Mouse (Mus musculus) mouse trophoblast stem cell (cell line): ENCODE measurements at regions not wholly inside any gene's neighbourhood (a gene's known extent, or its start where the extent isn't known, plus 50 kb on each side); places are given as distances from the start of the nearest gene placed in this dataset.

Experiments used
- in situ Hi-C, 2 experiments: fragments of 300-500 bp; cut with MseI, MboI; formaldehyde crosslinking; loops; 2 replicates in 1 of 2; 3 replicates in 1 of 2; pipeline ENCODE4 v1.15.1; 2025

DNA sequence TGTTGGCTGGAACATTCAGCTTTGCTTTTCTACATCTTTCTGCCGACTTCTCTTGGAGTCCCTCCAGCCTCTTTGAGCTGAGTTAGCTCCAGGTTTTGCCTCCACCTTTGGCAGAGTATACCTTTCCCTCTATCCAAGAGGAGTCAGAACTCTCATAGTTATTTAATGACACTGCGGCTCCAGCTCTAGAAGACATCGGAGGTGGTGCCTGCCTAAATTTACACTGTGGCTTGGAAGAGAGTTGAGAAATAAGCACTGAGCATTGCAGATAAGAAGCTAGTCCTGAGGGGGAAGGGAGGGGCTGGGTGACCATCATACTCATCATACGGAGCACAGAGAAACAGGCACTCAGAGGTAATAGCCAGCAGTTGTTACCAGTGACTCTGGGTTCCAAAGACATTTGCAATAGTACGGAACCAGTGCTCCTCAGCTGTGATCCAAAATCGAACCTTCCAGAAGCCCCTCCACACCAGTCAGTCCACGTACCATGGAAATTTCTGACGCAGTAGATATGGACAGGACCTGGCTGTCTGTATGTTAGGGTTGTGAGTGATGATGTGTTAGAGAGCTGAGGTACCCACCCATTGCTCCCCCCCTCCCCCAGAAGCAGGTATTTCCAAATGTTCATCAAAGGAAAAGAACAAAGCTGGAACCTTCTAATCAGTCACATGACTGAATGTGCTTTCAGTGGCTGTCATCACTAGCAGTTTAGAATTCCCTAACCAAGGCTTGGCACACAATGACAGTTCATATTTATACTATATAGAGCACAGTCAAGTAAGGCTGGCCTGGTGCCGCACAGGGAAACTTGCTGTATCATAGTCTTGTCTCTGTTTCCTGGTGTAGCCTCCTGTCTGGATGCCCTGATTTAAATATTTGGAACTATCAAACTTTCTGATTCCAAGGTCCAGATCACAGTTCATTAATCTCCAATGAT is 120.2 kb upstream of the Mpp6 start:
- in situ Hi-C loops = no loop called here

DNA sequence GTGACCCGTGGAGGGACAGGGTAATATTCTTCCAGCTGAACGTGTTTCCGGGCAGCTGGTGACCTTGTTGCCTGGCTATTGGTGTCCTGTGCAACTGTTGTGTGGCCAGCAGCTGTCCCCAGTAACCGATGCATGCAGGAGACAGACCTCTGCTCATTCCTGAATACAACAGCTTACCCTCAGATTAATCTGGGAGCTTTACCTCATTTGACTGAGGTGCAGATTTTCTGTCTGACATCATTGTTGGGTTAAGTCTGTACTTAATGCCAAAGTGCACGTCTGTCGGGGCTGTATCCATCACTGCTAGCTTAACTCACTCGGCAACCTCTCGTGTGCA is 119.6 kb upstream of the Mpp6 start:
- in situ Hi-C loops = no loop called here

DNA sequence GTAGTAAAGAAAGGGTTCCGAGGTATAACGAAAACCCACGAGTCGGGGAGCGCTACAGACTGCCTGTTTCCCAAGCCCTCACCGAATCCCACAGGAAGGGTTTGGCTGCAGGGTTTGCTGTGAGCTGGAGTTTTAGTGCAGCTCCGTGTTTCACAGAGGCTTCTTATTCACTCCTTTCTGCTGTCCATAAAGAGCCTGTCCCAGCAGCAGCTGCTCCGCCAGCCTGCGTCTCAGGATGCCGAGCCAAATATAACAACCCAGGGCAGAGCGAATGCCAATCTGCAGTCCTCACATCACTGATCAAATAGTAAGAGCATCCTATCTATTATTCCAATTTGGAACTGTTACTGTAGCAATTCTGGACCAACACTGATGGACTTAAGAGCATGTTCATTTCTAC is 110.7 kb upstream of the Mpp6 start:
- in situ Hi-C loops = no loop called here

DNA sequence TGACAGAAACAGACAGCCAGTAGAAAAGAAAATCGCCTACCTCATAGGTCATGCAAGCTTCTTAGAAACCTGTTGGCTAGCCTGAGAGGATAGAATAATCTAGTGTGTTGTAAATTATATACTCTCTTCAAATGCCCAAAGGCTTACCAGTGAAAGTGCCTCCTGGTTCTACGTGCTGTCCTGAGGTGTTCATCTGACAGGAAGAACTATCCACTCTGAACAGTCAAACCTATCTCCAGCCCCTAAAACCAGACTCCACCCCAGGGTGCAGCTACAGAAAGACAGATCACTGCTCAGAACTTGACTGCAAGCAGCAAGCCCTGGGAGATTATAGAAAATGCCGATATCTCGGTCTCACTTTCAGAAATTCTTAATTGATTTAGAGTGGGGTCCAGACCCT is 102.0 kb upstream of the Mpp6 start:
- in situ Hi-C loops = no loop called here

DNA sequence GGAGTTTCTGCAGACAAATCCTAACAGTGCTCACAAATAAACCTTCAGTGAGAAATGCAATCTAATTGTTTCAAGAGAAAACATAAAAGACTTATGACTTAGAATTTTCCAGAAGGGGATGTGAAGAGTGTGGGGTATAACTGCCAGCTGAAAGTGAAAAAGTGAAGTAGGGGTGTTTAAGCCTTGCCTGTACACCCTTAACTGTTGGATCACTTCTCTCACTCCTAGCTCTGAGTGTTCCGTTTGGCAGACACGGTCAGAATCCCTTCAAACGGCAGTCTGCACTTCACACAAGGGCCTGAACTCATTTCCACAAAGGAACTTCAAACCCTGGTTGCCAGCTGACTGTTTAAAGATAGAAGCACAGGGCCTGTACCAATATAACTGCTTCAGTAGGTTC is 101.2 kb upstream of the Mpp6 start:
- in situ Hi-C loops = no loop called here

DNA sequence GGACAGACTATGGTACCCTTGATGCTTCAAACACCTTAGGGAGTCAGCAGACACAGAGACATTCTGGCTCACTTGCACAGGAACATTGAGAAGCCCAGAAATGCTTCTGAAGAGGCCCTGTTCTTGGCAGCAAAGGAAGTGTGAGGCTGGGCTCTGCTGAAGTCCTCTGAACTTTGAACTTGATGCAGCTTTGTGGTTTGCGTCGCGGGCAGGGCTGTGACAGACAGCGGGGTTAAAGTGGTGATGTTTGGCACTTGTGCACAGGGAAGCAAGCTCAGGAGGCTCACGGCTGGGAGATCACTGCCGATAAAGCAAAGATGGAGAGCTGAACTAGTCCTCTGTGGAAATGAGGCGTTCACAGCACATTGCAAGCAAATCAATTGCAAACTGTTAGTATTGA is 100.7 kb upstream of the Mpp6 start:
- in situ Hi-C loops = no loop called here

DNA sequence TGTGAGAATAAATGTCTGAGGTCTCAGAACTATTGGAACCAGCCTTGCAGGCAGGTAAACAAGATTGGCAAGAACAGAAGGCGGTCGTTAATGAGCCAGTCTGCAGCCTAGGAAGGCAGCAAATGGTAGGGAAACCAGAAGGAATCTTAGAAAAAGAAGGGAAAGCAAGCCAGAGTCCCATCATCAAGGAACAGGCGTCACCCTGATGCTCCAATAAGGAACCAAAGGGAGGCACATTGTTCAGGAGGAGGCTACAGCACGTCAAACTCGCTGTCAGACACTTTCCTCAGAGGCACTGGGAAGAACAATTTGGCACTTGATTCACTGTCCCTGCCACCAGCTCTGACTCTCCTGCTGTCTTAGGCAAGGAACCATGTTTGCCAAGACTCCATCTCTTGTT is 100.2 kb upstream of the Mpp6 start:
- in situ Hi-C loops = no loop called here

DNA sequence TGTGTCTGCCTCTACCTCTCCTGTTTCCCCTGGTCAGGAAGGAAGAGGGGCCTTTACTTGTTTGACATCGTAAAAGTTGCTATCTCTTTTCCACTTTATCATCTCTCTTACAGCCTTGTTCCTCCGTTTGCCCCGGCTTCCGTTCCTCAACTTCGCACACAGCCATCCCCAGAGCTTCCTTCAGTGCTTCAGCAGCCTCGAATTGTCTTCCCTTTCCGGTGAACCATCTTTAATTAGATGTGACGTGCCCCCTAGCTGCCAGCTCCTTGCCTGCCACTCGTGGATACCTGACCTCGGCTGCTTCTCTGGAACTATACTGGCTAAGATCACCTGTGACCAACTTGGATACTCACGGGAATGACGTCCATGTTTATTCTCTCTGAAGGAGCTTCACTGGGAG is 99.0 kb upstream of the Mpp6 start:
- in situ Hi-C loops = no loop called here

DNA sequence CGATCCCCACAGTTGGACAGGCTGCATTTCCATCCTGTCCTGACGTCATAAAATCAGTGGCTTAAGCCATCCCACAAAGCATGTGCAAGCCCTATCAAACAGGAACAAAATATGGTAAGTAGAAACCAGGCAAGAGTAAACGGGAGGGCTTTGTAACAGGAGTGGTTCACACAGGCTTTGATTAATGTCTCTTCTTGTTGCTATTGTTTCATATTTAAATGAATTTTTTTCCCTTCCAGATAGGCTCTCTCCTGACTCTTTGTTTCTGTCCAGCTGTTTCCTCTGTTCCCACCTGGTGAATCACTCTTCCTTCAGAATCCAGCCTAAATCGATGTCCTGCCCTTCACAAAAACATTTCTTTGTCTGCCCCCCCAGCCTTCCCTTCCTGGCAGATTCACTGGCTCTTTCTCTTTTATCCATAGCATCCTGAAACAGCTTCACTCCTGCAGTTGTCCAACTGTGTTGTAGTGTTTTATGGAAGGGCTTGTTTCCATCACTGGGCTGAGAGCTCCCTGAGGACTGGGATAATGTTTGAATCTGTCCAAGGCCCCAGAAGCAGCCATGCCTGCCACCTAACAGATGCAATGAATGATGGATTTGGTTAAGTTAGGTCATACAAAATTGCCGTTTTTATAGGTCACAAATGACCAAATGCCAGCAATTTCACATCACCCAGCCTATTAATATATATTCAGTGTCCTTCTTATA is 98.1 kb upstream of the Mpp6 start:
- in situ Hi-C loops = no loop called here

DNA sequence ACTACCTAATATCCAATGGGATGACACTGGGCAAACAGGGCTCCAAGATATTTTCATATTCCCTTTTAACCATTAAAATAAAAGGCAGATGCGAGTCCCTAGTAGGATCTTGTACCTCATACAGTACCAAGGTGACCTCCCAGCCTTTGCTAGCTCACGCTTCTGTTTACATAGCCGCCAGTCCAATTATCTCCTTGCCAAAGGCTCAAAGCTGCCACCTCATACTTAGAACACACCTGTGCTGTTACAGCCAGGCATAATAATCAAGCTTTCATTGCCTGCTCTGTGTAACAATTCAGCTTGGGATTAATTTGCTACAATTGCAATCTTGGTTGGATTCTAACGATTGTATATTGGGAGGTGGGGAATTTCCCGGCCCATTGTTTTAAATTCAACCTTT is 97.0 kb upstream of the Mpp6 start:
- in situ Hi-C loops = no loop called here

DNA sequence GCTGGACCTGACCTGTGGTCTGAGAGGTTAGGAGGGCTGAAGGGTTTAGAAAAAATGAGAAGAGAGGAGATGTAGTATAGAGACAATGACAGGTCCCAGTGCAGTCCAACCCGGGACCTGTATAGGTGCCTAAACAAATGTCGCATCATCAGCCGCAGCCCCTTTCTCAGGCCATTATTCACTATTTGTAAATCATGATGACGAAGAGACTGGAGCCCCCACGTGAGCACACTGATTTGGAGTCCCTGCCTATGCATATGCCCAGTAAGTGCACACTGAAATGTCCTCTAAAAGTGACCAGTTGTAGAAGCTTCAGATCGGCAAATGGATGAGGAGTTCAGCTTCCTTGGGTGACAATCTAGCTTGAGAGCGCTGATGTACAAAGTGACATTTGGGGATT is 96.2 kb upstream of the Mpp6 start:
- in situ Hi-C loops = no loop called here

DNA sequence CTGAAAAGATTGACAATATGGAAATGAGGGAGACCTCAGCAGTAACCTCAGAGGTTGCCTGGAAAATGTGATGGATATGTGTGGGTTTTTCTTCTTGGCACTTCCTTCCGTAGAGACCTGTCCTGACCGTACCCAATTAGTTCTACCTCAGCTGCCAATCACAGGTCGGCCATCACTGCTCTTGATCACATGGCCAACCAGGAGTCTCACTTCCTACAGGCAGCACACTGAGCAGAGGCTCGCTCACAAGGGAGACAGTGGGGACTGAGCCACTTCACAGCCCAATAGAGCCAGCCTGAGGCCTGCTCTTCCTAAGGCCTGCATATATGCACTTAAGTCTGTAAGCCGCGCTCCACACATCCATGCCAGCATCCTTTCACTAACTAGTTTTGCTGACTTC is 82.1 kb upstream of the Mpp6 start:
- in situ Hi-C loops = no loop called here

DNA sequence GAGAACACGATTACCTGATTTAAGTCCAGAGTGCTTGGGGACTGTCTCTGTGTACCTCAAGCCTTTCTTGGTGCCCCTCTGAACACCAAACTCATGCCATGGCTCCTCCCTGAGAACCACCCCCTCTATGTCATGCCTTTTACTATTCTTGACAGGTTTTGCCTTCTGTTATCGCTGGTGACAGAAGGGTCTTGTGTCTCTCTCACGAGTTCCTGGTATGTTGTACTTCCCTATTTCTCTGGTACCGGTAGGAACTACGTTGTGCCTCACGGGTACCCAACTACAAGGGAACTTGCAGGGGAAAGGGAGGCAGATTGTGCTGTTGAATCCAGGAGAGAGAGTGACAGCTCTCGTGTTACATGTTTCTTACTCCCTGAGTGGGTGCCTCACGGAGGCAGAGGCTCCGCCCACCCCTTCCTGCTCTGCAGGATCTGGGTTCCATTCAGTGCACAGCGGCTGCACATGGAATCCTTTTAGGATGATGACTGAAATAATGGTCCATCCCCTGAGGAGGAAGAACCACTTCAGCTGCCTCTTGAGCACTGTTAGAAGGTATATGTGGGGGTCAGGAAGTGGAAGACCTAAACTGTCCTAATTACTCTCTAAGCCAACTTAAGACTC is 80.0 kb upstream of the Mpp6 start:
- in situ Hi-C loops = no loop called here

DNA sequence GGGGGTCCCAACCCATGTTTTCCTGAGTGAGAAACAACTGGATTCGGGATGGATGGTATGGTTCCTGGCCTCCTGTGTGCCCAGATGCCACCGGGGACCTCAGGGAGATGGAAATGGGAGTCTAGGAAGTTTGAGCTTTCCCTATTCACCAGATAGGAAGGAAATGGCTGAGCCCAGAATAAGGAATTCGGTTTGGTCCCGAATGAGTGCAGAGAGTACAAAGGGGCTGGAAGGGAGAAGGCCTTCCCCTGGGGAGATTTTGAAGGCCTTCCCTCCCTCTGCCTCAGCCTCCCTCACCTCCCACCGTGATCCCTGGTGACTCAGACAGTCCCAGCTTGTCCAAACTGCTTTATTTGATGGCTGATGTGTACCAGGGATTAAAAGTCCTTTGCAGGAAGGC is 78.7 kb upstream of the Mpp6 start:
- in situ Hi-C loops = no loop called here

DNA sequence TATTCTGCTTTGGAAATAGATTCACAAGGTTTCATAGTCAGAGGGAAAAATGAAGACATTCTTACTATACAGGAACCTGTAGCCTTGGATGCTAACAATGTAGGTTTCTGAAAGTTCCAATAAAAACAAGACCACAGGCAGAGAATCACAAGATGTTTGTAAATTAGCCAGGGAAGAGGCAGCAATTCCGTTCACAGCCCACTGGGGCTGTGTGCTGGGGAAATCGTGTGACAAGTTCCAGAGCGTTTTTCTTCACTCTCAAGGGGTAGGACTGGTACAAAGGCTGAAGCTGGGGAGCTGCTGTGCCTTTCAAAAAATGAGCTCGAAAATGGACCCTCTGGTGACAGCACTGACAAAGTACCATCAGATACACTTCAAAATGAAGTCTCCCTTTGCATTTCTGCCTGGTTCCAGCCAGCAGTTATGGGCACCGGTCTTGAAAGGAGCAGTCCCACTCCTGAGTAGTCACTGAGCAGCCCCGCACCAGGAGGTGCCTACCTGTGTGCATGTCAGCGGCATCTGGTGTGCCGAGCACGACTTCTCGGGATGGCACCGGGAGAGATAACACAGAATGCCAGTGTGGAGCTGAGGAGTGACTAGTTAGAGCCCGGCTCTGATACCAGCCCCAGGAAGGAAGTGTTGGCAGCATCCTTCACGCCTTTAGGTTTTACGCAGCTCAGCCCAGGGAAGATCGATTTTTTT is 77.0 kb upstream of the Mpp6 start:
- in situ Hi-C loops = no loop called here

DNA sequence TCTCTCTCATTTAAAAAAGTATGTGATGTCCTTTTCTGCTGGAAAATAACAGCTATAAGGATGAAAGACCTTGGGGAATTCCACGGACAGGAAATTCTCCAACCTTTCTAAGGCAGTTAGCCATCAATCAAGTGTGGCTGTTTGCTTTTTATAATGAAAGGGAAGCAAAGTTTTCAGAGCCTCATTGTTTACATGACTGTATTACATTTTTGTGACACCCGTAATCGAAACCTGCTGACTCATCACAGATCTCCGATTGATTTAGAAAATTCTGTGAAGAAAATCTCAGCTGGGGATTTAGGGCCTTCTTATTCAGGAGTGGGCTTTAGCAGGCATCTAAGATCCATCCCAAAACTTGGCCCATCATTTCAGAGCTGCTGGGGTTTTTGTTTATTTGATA is 72.4 kb upstream of the Mpp6 start:
- in situ Hi-C loops = no loop called here

DNA sequence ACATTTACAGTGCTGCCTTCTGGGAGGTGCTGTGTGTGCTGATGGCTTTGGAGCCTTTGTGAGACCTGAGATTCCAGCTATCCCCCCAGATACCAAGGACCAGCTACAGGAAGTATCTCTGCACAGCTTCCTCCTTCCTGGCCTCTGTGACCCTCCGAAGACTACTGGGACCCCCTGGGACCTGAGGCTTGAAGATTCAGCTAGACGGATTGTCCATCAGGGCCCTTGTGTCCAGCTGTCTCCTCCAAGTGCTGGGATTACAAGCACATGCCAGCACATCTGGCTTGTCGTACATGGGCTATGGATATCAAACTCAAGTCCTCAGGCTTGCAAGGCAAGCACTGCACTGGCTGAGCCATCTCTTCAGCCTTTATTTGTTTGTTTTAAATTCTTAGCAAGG is 71.7 kb upstream of the Mpp6 start:
- in situ Hi-C loops = no loop called here

DNA sequence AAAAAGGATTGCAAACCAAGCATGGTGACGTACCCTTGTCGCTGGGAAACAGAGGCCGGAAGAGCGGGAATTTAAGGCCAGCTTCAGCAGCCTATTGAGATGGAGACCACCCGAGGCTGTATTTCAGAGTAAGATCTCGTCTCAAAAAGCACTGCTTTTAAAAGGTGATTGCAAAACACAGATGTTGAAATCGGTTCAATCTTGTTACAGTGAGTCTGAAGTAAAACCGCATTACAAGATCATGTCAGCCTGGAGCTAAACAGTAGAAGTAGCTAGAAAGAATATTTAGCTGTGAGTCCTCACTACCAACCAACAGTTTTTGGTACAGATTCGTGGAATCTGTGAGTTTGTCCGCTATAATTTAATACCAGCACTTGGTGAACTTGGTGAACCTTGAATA is 69.0 kb upstream of the Mpp6 start:
- in situ Hi-C loops = no loop called here

DNA sequence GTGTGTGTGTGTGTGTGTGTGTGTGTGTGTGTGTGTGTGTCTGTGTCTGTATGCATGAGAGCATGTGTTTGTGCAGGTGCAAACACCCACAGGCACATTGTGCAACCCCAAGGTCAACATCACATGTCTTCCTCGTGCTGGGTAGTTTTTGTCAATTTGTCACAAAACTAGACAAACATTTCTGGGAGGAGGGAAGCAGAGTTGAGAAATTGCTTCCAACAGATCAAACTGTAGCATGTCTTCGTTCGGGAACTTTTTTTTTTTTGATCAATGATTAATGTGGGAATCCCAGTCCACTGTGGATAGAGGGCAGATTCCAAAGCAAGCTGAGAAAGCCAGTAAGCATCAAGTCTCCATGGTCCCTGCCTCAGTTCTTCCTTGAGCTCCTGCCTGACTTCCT is 67.9 kb upstream of the Mpp6 start:
- in situ Hi-C loops = no loop called here

DNA sequence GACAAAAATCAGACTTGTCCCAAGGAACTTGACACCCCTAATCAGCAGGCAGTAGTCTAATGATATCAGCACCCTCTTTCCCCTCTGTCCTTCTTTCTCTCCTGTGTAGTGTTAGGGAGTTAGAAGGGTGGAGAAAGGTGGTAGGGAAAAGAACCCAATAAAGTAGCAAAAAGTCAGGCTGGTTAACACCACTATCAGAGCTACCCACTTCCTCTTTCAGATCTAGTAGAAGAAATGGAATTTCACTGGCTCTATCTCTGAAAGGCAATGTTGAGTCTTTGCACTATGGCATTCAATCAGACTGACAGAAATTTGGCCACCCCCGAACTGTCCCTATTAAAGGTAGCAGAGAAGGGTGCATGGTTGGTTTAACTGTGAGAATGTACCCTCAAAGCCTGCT is 65.9 kb upstream of the Mpp6 start:
- in situ Hi-C loops = no loop called here

DNA sequence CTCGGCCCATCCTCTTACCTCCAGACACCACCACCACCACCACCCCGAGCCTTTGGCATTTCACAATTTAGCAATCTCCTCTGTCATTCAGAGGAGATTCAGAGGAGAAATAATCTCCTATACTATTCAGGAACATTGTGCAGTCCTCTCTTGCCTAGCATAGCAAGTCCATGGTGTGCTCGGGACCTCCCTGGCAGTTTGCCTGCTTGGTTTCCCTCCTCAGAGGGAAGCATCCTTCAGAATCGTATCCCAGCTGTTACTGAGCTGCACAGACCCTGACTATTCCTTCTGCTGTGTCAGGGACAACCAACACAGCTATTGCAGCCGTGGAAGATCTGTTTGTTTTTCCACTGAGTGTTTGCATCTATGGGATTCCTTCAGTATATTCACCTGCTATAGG is 63.3 kb upstream of the Mpp6 start:
- in situ Hi-C loops = no loop called here

DNA sequence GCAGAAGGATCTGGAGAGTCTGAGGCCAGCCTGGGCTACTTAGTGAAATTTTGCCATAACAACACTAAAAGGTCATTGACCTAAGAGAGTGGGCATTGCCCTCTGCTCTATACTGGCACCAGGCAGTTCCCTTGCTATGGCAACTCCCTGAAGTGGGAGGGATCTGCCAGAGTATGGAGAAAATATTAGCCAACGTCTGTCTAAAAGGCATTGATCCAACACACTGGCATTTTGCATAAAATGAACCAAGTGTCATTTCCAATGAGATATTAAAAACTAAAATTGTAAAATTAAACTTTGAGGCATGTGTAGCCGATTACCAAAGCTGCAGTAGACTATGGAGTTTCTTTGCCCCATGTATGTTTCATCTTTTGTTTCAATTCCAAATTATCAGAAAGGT is 57.6 kb upstream of the Mpp6 start:
- in situ Hi-C loops = no loop called here
